In genomic region chr17:84163066-84163785, GRCm38 (mm10) we compare ENCODE assay signal across 9 mouse cellular contexts. TPM values are rescaled to one million over a fixed set of nuclear protein-coding genes. Genes with fewer than 3 reads are reported as not detected.
DNase-seq lines count a peak whose midpoint lies in the region; ATAC-seq and TF ChIP-seq lines count a peak whose summit lies in the region.
"Had no signal": no experiment of that assay in that cellular context is flagged by ENCODE, and none has a peak within 500 bp of the region (broad histone marks: within the 10 kb centered on the region; RNA-seq: fewer than 3 reads in every experiment).

No protein-coding gene starts in this region.

- no peak for ATAC-seq in heart, postnatal 0 days (ENCODE audit: insufficient read depth, low read depth)

- no peak for TF ChIP-seq EP300 in heart, postnatal 0 days (IDR thresholded peaks at IDR 0.05; ENCODE audit: low read depth)

- no peak for TF ChIP-seq CTCF in heart, postnatal 0 days (IDR thresholded peaks at IDR 0.05; ENCODE audit: low read depth)
- no peak for TF ChIP-seq CTCF in spleen, adult 2 months (IDR thresholded peaks at IDR 0.05; ENCODE audit: extremely low read depth, insufficient read depth, insufficient read length, insufficient replicate concordance)

- no peak overlapping the region for H3K4me2 ChIP-seq in heart, postnatal 0 days (ENCODE audit: low read depth, low read length)

- no peak for TF ChIP-seq POLR2A in spleen, adult 2 months (IDR thresholded peaks at IDR 0.05; ENCODE audit: low read depth, low read length)

- no peaks in the 10 kb centered on the region for H3K36me3 ChIP-seq in heart, postnatal 0 days (replicated peaks; ENCODE audit: control insufficient read depth, insufficient read depth, low read length)
- no peaks in the 10 kb centered on the region for H3K36me3 ChIP-seq in heart, embryonic 10.5 days
- no peaks in the 10 kb centered on the region for H3K36me3 ChIP-seq in spleen, adult 2 months (ENCODE audit: control insufficient read depth, insufficient read depth, low read length)
- no peaks in the 10 kb centered on the region for H3K36me3 ChIP-seq in limb, embryonic 10.5 days

- H3K27ac ChIP-seq in heart, postnatal 0 days (ENCODE audit: low read depth): peak overlapping the region; percentile 54; the same call in 1 of the 2 replicates
- no peak overlapping the region for H3K27ac ChIP-seq in heart, embryonic 10.5 days
- peak overlapping the region; percentile 69 for H3K27ac ChIP-seq in spleen, adult 2 months (ENCODE audit: insufficient read depth, low read length)
- peak overlapping the region; percentile 38; the same call in 1 of the 2 replicates for H3K27ac ChIP-seq in limb, embryonic 10.5 days

- 74% methylated on average over 12 of the region's 12 CpGs for WGBS in heart, postnatal 0 days
- 74% methylated on average over 12 of the region's 12 CpGs for WGBS in heart, embryonic 10.5 days
- 59% methylated on average over 12 of the region's 12 CpGs for WGBS in spleen, adult 2 months
- 72% methylated on average over 12 of the region's 12 CpGs for WGBS in limb, embryonic 10.5 days

- no peaks in the 10 kb centered on the region for H3K27me3 ChIP-seq in heart, postnatal 0 days (ENCODE audit: control insufficient read depth, insufficient read depth, low read length)
- H3K27me3 ChIP-seq in heart, embryonic 10.5 days (ENCODE audit: insufficient read depth, poor library complexity, severe bottlenecking): no peaks in the 10 kb centered on the region
- H3K27me3 ChIP-seq in spleen, adult 2 months (ENCODE audit: control insufficient read depth, insufficient read depth, low read length): no peaks in the 10 kb centered on the region
- H3K27me3 ChIP-seq in limb, embryonic 10.5 days (ENCODE audit: low read depth, poor library complexity, severe bottlenecking): 0 out of 2 replicates have a peak, but pooled peaks cover under 1% of the 10 kb centered on the region

- no peak overlapping the region for H3K9ac ChIP-seq in heart, postnatal 0 days (replicated peaks; ENCODE audit: low read depth, low read length)

- no peak overlapping the region for H3K4me3 ChIP-seq in heart, postnatal 0 days (ENCODE audit: low read depth, low read length)
- H3K4me3 ChIP-seq in heart, embryonic 10.5 days: no peak overlapping the region
- H3K4me3 ChIP-seq in spleen, adult 2 months (ENCODE audit: extremely low read depth, insufficient read depth, insufficient read length): no peak overlapping the region
- no peak overlapping the region for H3K4me3 ChIP-seq in limb, embryonic 10.5 days

- no peak for DNase-seq in heart, postnatal 0 days (ENCODE audit: low spot score)
- no peak for DNase-seq in heart, embryonic 10.5 days (ENCODE audit: low spot score)
- DNase-seq in spleen, adult 2 months (ENCODE audit: low read depth in 1 of 2, low spot score in 2 of 2): peak in 1 of 2 experiments; percentile 9
- no peak for DNase-seq in spleen, adult 12 weeks (ENCODE audit: low spot score)
- no peak for DNase-seq in limb, embryonic 10.5 days (ENCODE audit: low spot score)
- DNase-seq in thymus, postnatal 25 days: peak; percentile 64
- DNase-seq in layer of hippocampus, adult 11-12 months (ENCODE audit: low spot score): no peak
- DNase-seq: cerebellum, adult 9-10 months; lung, postnatal 14 days had no signal

- no peaks in the 10 kb centered on the region for H3K9me3 ChIP-seq in heart, postnatal 0 days (replicated peaks; ENCODE audit: control insufficient read depth, low read length)
- H3K9me3 ChIP-seq in heart, embryonic 10.5 days: no peaks in the 10 kb centered on the region
- H3K9me3 ChIP-seq in limb, embryonic 10.5 days (replicated peaks): no peaks in the 10 kb centered on the region

- H3K4me1 ChIP-seq in heart, postnatal 0 days (ENCODE audit: control insufficient read depth, insufficient read depth): peaks cover 8% of the 10 kb centered on the region; the same call in 1 of the 2 replicates
- peaks cover 32% of the 10 kb centered on the region for H3K4me1 ChIP-seq in heart, embryonic 10.5 days
- peaks cover 34% of the 10 kb centered on the region; the same call in 1 of the 2 replicates for H3K4me1 ChIP-seq in spleen, adult 2 months (ENCODE audit: control insufficient read depth, insufficient read depth, insufficient read length)
- peaks cover 48% of the 10 kb centered on the region for H3K4me1 ChIP-seq in limb, embryonic 10.5 days

RNA-seq across cellular contexts. Expression of gene Zfp36l2, which starts 24.5 kb away (rescaled TPM):
- total RNA-seq in heart, postnatal 0 days (2014; rRNA removed; ENCODE audit: low replicate concordance): 14.0 and 15.0 TPM in 2 replicates
- 4.5 and 4.7 TPM in 2 replicates for polyA plus RNA-seq in heart, postnatal 0 days (2015; fragmentation: Nextera tagmentation; extraction: Ambion mirVana)
- 5.2 and 10.4 TPM in 2 replicates for polyA plus RNA-seq in heart, embryonic 10.5 days (2016; fragmentation: Nextera tagmentation; extraction: Ambion mirVana)
- 146 and 261 TPM in 2 replicates for polyA plus RNA-seq in spleen, adult 2 months (2012; rRNA removed)
- polyA plus RNA-seq in limb, embryonic 10.5 days (2016; fragmentation: Nextera tagmentation; extraction: Ambion mirVana): 13.4 and 14.2 TPM in 2 replicates
